Mouse (Mus musculus): Measurements from ENCODE around the gene Acsf2.

GRCm38 (mm10) chr11:94575036-94575435, 26.6 kb downstream of the Acsf2 start:
- TF ChIP-seq TBP (conservative IDR thresholded peaks at IDR 0.05; ENCODE audit: low read depth, low read length), result no peak
- no peak for TF ChIP-seq ZC3H11A (IDR thresholded peaks at IDR 0.05; ENCODE audit: low read depth, low read length)
- TF ChIP-seq CTCF (conservative IDR thresholded peaks at IDR 0.05 in 1 of 2, IDR thresholded peaks at IDR 0.05 in 1 of 2; ENCODE audit: low read depth in 2 of 2, low read length in 2 of 2), result 0 out of 4 replicates have a peak, but pooled peaks of 1 of the 2 experiments have one; percentile 3
- no peak for TF ChIP-seq POLR2A (IDR thresholded peaks at IDR 0.05; ENCODE audit: low read depth, low read length)
